ENCODE assay signal across 15 mouse cellular contexts in the genomic region with DNA sequence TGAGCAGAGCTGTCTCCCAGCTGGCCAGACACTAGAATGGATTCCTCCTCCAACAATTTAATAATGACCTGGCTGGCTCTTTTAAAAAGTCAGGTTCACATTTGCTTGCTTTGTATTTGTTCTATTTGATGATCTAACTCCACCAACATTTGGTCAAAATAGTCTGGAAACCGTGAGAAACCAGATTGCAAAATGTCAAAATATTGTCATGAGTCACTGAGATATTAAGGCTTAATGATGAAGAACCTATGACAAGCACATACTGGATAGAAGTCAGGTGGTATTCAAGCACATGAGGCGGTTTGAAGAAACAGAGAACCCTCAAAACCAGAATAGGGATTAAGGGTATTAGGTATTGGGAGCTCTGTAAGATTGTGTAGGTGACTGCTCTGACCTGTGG.
"Had no signal": no experiment of that assay in that cellular context is flagged by ENCODE, and none has a peak within 500 bp of the region (broad histone marks: within the 10 kb centered on the region; RNA-seq: fewer than 3 reads in every experiment).

No protein-coding gene starts in this region.

- H3K36me3 ChIP-seq: lung, embryonic 15.5 days; midbrain, embryonic 15.5 days; neural tube, embryonic 12.5 days; stomach, embryonic 15.5 days had no signal

- DNase-seq: lung, adult 2 months; lung, postnatal 14 days; lung, postnatal 36 days; right cerebral cortex, postnatal 14 days; thymus, adult 2 months; thymus, postnatal 25 days; thymus, postnatal 4 days had no signal

- H3K4me1 ChIP-seq: lung, embryonic 15.5 days; megakaryocyte, embryonic 14.5 days; midbrain, embryonic 15.5 days; neural tube, embryonic 12.5 days; stomach, embryonic 15.5 days had no signal

- H3K4me3 ChIP-seq: lung, embryonic 15.5 days; megakaryocyte, embryonic 14.5 days; midbrain, embryonic 13.5 days; midbrain, embryonic 15.5 days; neural tube, embryonic 12.5 days; stomach, embryonic 15.5 days had no signal

- H3K27ac ChIP-seq: lung, embryonic 15.5 days; macrophage; midbrain, embryonic 13.5 days; midbrain, embryonic 15.5 days; neural tube, embryonic 12.5 days; stomach, embryonic 15.5 days; stomach, postnatal 0 days had no signal

- H3K27me3 ChIP-seq: lung, embryonic 15.5 days; midbrain, embryonic 13.5 days; midbrain, embryonic 15.5 days; neural tube, embryonic 12.5 days; stomach, embryonic 15.5 days had no signal

- H3K9me3 ChIP-seq: lung, embryonic 15.5 days; megakaryocyte, embryonic 14.5 days; midbrain, embryonic 13.5 days; midbrain, embryonic 15.5 days; neural tube, embryonic 12.5 days; stomach, embryonic 15.5 days had no signal
